Mouse (Mus musculus): ENCODE results near the gene Gm15737. TPM values are rescaled to one million over a fixed set of nuclear protein-coding genes. Genes with fewer than 3 reads are reported as not detected.

The Gm15737 gene
- total RNA-seq, 2 experiments from 2014 or later = 0.26 to 0.48 TPM

Other genes with a start within 250 kb of the Gm15737 start
- 1 to 10 TPM; 1.1 to 1.6 TPM for gene Prickle2, start 163.2 kb upstream of the Gm15737 start, total RNA-seq (2021)
- gene A730049H05Rik, start 52.9 kb upstream of the Gm15737 start, total RNA-seq (2021) = under 1 TPM in 1 of 2 experiments, not detected in 1; 0.09 TPM
- gene Adamts9, start 74.1 kb downstream of the Gm15737 start, total RNA-seq (2021) = 1 to 10 TPM; 3.9 to 4.5 TPM

Measured in gastrocnemius, adult 18-20 months (tissue).